Mouse (Mus musculus) c-Kit-positive CD71-positive TER-119-negative erythroid progenitor cells, embryonic 14.5 days (primary cell): Measurements from ENCODE around the gene Rhobtb3.
"Not testable (repeated sequence)": the region's sequence is repeated elsewhere in the genome, so short reads cannot be mapped to it uniquely, and the experiment has no call there.

Experiments
- DNase-seq: peaks from one replicate; pipeline ENCODE4 v3.0.0-alpha.2; 2013; ENCODE audit warnings: low read depth

The Rhobtb3 gene

DNA sequence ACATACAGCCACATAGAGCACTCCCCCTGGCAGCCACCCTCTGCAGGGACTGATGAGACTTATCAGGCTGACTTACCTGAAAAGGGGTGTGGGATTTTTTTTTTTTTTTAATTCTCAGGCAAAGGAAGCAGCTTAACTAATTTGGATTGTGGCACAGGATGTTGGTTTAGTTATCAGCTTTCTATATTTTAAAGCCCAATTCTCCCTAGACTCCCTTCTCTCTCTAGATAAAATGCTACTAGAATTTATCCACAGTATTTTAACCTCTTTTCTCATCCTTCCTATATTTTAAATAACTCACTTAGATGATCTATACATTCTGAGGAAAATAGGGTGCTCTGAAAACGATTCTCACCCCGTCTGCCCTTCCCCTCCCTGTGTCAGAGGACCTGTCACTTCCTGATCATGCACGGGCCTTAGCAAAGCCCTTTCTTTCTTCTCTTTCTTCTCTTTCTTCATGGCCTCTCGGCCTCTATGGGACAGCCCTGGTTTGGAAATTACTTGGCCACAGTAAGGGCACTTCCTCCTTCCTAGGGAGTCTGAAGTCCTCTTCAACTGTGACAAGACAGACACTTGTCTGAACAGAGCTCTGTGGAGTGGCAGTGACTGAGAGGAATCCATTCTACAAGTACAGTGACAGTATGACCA lies 98.1 kb downstream of the Rhobtb3 start:
- DNase-seq = no peak

DNA sequence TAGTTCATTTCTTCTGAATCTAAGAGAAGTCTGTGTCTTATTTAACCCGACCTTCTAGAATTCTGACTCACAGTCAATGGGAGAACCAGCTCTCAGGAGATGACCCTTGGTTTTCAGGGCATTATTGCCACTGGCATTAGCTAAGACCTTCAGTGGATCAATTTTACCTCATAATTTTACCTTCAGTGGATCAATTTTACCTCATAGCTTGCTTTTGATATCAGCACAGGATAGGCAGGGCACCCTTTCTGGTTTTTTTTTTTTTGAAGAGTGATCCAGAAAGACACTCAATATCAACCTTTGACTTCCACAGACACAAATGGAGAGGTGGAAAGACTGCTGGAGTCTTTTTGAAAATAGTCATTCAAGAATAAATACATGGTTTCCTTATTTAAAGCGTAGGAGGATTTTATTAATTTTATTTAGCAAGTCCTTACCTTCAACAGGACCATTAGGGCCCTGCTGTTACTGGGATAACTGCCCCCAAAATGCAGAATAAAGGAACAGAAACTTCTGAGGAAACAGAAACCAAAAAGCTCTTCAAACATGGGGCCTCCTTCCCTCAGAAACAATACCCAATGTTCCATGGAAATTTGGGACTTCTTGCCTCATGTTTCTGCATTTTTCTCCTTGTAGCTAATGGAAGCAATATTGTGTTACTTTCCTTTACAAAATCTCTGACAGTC lies 98.7 kb downstream of the Rhobtb3 start:
- DNase-seq = no peak

DNA sequence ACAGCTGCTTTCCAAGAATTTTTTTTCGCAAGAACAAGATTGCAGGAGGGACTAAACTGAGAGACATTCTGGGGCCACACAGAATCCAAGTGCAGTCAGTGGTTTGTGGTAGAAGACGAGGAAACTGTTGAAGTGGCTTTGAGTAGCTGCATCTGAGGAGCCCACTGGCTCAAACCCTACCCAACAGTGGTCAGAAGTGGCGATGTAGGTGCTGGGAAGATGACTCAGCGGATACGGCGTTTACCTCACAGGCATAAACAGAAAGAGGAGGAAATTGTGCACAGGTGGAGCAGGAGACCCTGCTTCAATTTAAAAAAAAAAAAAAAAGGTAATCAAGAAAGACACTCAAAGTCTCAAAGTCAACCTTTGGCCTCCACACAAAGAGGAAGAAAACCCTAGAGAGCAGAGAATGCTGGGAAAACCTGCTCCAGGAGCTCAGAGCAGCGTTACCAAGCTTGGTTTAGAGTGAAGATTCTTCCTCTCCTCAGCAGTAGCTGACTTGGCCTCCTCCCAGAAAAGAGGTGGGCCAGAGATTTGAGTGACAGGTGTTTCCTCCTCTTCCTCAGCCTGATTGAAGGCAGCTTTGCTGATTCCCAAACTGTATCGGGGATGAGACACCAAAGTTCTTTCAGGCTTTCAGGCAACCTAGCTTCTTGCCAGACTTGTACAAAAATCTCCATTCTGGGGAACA lies 99.6 kb downstream of the Rhobtb3 start:
- no peak for DNase-seq

DNA sequence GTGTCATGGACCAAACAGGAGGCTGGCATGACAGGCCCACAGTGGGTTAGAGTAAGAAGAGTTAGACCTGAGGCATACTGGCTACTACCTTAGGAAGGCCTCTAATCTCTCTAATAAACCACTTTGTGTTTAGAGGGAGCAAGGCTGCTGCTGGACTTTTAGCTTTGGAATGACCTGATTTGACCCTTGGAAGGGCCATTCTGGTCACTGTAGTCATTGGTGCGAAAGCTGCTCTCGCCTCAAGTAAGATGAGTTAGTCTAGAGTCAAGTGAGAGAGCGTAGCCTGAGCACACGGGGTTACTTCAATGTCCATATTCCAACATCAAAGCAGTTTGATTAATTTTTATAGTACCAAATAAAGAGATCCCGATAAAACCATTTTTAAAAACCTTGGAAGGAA lies 100.4 kb downstream of the Rhobtb3 start:
- no peak for DNase-seq

DNA sequence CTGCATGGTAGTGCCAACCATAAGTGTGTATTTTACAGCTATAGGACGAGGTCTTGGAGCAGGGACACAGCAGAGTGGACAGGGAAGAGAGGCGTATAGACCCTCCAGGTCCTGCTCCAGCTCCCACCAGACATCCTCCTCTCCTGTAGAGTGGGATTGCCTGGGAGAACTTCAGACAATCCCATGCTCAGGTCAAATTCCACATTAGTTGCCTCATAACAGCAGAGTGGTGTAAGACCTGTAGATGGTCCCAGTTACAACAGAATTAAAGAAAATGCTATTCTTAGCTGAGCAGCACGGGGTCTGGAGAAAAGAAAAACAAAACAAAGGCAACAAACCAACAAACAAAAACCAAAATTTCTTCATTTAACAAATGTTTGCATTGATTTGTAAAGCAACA lies 101.8 kb downstream of the Rhobtb3 start:
- DNase-seq = no peak

DNA sequence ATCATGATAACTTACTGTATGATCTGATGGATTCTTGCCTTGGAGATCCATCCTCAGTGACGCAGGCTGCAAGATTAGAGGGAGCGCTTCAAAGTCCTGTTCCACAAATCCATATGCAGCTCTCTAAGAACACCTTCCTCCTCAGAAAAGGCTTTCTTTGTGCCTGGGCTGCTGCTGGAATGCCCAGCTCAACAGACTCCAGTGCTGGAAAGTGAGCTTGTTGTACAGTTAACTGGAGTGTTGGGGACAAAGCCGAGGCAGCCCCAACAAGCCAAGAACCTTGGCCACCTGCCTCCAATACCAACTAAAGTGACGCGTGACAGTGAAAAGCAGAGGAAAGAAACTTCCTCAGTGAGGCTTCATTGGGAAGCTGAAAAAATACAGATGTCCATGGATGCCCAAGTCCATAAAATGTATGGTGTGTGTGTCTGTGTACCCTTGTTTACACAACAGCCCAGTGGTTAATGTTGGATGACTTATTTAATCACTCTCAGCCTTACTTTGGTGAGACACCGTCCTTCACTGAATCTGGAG lies 102.9 kb downstream of the Rhobtb3 start:
- DNase-seq = no peak

DNA sequence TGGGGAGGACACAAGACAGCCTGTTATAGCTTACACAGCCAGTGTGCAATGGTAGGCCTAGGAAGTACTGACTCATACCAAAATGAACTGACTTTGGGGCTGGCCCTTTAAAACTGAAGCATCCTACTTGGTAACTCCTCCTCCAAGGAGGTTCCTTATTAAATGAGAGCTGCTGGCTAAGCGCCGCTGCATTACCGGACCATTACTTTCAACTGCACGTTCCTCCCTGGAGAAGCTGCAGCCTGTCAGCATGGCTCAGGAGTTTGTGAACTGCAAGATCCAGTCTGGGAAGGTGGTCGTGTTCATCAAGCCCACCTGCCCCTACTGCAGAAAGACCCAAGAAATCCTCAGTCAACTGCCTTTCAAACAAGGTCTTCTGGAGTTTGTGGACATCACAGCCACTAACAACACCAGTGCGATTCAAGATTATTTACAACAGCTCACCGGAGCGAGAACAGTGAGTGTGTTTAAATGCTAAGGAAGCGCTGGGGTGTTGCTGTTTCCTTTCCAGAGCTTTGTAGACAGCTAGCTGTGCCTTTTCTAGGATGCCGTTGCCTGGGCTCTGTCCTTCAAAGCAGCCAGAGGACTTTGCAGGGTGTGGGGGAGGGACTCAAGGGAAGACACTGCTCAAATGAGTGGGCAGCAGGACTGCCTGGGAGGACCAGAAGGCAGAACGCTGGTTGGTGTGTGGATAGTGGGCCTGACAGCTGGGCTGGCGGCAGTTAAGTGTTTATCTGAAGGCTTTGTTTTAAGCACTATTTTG lies 103.8 kb downstream of the Rhobtb3 start, which contains the start of gene Glrx:
Glrx (plus strand) TSS at position 150 of the 763 bp plus-strand sequence.
- DNase-seq = peak; percentile 64

DNA sequence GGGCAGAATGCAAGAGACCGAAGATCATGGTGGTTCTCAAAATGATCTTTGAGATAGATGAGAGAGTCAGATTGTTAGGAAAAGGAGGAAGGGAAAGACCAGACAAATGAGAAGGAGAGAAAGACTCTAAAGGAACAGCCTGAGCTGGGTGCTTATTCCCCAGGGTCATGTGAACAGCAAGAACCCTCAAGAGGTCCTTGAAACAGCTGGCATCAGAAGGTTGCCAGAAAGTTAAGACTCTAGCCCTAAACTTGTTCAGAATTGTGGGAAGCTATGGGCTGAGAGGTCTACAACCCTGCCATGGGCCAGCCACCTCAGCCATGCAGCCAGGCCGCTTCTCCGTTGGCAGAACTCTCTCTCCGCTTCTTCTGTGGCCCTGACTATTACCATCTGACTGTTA lies 105.2 kb downstream of the Rhobtb3 start:
- DNase-seq = no peak

DNA sequence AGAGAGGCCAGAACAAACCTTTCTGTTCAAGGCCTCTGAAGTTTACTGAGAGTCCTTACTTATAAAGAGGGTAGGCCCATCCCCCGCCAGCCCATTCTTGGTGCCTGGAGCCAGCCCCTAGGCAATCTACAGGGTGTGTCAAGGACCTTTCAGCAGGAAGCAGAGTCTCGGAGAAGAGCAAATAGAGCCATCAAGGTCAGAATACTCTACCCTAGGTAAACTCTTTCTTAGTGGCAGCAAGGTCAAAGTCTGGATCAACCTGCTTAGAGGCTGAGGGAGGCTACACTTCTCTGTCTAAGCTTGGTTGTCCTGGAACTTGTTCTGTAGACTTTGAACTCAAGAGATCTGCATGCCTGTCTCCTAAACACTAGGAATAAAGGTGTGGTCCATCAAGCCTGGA lies 108.3 kb downstream of the Rhobtb3 start:
- DNase-seq = no peak

DNA sequence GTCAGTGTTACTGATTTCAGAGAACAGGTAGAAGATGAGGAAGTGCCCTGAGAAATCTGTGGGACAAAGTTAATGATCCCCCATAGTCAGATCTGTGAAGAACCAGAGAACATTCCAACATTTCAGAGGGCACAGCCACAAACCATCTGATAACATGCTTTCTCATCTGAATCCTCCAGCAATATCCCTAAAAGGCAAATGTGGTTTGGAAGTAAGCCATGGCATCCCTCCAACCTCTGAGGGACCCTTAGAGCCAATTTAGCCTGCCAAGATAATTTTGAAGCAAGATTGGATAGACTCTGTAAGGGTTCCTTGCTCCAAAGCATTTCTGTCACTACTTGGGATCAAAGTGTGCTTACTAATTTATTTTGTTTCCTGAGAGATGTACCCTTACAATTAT lies 110.2 kb downstream of the Rhobtb3 start:
- DNase-seq = no peak

DNA sequence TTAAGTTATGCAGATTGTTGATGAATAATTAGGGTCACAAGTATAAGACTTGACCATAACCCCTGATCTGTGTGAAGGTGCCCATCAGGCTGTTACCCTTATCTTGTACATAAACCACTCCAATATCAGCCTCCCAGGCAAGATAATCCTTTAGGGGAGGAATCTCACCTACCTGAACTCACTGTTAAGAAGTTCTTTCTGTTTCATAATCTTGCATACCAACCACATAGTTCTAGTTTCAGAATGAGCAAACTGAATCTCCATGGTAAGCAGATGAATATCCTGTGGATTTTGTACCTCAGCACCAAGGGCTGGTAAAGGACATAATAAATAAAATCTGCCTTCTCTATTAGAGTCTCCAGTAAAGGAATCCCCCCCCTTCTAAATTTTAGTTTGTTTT lies 111.0 kb downstream of the Rhobtb3 start:
- no peak for DNase-seq

DNA sequence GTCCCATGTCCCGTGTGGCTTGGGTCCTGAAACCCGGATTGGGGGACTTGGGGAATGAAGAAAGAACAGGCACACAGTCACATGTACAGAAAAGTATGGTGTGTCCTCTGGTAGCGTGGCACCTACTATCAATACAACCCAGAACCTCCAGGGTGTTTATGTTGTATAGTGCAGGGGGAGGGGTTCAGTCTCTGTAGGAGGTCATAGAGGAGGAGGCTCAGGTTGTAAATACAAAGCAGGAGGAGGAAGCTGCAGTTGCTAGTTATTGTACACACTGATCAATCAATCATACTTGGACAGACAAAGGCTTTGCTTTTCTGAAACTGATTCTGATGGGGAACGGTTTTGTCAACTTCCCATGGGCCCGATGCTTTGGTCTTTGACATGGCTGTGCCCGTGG lies 112.0 kb downstream of the Rhobtb3 start:
- no peak for DNase-seq

DNA sequence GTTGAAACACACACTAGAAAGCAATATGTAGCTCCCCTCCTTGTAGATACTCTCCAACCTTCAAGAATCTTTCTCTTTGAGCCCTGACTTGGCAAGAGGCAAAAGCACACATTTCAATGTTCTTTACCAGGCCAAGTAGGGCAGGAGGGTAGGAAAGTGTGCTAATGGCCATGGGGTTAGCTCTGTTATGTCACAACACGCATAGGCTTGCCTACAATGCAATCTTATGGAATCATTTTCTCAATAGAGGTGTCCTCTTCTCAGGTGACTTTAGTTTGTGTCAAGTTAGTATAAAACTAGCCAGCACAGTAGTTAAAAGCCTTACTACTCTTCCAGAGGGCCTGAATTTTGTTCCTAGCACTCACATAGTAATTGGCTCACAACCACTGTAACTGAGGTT lies 113.0 kb downstream of the Rhobtb3 start:
- no peak for DNase-seq

DNA sequence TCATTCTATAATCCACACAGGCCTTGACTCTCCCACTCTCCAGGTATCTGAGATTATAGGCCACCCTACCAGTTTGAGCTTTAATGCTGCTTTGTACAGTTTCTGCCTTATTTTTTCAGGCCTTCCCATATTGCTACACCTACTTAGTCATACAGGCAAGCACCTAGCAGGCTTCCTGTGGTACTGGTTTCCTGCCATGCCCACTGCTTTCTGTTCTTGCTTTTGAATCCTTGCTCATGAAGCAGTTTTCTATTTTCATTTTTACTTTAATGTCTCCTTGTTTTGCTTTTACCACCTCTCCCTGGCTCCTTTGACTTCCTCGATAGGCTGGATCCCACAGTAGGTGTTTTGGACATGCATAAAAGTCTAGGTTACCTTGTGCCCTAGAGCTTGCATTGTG lies 118.3 kb downstream of the Rhobtb3 start:
- DNase-seq = no peak

DNA sequence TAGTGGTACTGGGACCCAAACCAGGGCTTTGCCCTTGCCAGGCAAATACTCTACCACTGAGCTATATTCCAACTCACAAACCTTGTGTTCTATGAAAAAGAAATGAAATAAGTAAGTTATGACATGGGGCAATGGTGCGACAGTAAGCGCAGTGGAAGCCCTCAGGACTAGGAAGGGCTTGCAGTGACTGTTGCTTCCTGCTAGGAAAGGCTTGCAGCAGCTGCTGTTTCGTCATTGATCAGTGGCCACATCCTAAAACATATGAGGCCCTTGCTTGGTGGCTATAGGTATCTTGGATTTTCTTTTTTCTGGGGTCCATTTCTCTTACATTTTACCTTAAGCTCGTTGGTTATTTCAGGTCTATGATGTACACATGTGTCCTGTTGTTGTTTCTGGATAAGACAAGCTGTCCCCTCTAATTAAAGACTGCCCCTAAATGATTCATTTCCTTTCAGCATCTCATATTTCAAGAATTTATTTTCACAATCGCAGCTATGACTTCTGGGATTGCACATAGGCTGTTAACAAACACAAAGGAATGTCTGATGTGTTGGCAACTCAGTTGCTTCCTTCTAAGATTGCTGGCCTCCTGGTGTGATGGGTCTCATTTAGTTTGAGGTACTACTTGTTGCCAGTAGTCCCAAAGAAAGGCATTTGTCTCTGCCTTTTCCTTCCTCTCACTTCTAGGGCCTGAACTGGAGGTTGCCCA lies 119.0 kb downstream of the Rhobtb3 start:
- DNase-seq = no peak

DNA sequence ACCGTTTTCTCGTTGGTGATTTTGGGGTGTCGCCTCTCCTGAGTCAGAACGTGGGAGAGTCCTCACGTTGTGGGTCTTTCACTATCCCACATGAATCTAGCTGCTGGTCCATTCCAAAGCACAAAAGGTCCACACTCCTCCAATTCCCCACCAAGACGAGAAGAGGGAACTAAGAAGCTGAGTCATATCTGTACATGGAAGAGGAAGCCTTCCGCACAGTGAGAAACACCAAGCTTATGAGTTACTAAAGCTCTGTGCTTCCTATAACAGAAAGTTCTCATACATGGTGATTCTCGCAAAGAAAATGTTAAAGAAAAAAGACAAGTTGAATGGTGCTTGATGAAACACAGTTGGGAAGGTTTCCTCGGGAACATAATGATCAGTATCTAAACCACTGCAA lies 120.5 kb downstream of the Rhobtb3 start:
- DNase-seq = no peak

DNA sequence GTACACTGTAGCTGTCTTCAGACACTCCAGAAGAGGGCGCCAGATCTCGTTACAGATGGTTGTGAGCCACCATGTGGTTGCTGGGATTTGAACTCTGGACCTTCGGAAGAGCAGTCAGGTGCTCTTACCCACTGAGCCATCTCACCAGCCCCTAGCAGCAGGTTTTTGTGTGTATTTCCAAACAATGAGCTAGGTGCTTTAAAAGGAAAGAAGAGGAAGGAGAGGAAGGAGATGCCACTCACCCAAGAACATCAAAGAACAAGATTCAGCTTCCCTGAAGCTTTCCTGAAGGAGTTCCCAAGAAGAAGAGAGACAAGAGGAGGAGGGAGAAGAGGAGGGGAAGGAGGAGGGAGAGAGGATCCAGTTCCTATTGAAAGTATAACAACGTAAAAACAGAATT lies 121.4 kb downstream of the Rhobtb3 start:
- not testable (repeated sequence) for DNase-seq

DNA sequence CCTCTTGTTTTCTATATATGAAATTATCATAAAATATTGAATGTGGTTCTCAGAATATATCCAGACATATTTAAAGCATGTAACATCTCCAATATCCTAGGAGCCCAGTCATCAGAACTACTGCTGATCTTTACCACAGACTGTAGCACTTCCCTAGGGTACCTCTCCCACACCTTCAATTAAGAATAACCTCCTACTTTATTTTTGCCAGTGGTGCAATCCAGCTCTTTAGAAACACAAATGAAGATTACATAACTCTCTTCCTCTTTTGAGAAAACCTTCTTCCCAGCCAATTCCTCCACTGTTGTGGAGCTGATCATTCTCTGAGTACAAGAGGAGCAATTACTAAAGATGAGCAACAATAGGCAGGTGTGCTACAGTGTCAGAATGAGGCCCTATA lies 123.8 kb downstream of the Rhobtb3 start:
- no peak for DNase-seq
